Mouse (Mus musculus): Measurements from ENCODE around the gene Tac4.

Tac4 gene

DNA sequence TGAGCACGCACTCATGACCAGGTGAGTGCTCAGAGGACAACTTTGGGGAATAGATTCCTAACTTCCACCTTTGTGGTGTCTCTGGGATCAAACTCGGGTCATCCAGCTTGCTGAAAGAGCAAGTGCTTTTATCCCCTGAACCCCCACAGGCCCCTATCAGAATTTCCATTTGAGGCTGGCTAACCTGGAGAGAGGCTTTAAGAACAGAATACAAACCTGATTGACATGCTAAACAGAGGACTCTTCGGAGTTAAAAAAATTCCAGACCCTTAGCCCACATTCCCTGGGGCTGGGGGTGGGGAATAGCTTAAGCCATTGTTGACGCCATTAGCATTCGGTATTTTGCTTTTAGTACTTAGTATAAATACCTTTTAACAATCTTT lies 50.1 kb downstream of the Tac4 start:
- DNase-seq (ENCODE audit: low read depth, low spot score), result no peak

DNA sequence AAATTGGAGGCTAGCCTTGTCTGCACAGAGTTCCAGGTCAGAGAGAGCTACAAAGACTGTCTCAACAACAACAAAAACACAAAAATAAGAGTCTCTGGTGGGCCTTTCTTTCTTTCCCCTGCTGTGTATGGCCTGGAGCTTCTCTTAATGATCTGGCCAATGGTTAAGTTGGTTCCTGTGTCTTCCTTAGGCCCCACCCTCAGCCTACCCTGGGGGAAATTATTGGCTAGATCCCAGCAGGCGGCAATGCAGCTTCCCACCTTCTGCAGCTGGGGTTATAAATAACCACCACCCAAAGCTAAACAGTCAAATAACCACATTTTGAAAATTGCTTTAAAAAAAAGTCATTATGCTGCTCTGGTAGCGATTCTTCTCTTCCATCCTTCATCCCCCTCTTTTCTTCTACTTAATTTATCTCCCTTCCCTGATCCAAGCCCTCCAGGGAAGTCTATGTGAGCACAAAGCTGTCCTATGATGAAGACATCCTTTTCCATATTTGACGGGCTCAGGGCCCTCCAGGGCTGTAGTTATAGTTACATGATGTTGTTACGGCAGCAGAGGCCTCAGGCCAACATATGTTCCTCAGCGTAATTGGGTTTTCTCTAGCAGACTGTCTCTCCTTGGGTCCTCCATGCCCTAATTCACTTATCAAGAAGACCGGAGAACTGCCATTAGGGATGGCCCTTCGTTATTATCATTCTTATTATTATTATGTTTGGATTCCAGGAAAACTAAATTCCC lies 54.1 kb downstream of the Tac4 start:
- no peak for DNase-seq (ENCODE audit: low read depth, low spot score)

GRCm38 (mm10) chr11:95318116-95318515 lies 56.8 kb downstream of the Tac4 start:
- DNase-seq (ENCODE audit: low read depth, low spot score), result no peak

Measured in 3T3-L1 (cell line).